Mouse (Mus musculus) 3134 (cell line): Measurements from ENCODE around the gene Gm17428.
"Not testable (repeated sequence)": the region's sequence is repeated elsewhere in the genome, so short reads cannot be mapped to it uniquely, and the experiment has no call there.

Experiments
- DNase-seq: peaks from one replicate; pipeline ENCODE4 v3.0.0-alpha.2; 2011; ENCODE audit warnings: low spot score; ENCODE audit not compliant: insufficient read length; ENCODE audit errors: extremely low read depth

Gm17428 gene

DNA sequence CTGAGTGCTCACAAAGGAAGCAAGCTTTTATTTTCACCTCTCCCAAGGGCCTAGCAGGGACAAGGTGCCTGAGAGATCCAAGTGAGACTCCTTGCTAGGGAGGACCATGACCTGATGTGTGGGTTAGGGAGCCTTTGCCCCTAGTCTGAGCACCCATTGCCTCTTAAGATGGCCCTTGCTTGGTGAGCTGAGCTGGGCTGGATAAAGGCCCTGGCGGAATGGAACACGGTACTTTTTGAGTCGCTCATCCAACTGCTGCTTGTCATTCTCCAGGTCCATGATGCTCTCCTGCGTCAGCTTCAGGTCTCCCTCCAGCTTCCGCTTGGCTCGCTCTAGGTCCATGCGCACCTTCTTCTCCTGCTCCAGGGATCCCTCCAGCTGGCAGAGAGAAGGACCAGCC lies 5.2 kb downstream of the Gm17428 start:
- no peak for DNase-seq

DNA sequence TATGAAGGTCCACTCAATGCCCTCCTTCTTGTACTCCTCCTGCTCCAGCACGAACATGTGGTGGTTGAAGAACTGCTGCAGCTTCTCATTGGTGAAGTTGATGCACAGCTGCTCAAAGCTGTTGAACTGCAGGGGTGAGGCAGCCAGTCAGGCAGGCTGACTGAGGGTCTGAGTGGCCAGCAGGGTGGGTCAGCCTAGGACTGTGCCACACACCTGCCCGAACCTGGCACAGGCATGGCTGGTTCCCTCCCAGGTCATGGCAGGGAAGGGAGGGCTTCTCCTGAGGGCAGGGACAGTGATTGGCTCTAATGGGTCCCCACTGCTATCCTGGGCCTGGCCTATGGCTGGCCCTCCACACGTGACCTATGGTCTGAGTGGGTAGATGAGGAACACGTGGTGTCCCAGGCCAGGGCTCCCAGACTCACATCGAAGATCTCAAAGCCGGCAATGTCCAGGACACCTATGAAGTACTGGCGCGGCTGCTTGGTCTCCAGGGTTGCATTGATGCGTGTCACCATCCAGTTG lies 11.7 kb downstream of the Gm17428 start:
- DNase-seq, result not testable (repeated sequence)

DNA sequence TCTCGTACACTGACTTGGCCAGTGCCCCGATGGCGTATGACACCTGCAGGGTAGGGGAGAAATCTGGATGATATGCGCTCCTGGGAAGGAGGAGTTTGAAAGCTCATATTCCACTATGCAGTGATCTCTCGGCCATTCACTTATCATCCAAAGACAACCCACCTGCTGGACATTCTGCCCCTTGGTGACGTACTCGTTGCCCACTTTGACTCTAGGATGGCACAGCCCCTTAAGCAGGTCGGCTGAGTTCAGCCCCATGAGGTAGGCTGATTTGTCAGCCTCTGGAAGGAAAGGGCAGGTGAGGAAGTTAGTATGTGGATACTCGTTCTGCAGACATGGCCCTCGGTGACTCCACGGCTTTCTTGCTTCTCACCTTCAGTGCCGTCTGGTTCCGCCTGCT lies 12.1 kb downstream of the Gm17428 start:
- DNase-seq, result no peak

DNA sequence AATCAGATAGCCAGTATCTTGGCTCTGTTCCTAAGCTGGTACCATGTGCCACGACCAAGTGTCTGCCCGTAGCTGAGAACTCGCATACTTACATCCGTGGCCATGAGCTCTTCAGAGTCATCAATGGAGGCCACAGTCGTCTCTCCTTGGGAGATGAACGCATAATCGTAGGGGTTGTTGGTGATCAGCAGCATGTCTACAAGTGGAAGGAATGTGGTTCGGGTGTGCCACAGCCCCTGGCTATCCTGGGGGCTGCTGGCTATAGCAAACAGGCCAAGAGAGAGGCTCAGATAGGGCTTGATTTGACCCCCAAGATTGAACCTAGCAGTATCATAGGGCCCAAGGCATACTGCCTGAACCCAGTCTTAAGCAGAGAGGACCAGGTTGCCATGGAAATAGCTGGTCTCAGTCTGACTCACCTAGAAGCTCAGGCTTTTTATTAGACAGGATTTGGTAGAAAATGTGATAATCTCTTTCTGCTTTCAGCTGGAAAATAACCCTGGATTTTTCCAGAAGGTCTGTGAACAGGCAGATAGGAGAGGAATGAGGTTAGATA lies 13.2 kb downstream of the Gm17428 start:
- no peak for DNase-seq

DNA sequence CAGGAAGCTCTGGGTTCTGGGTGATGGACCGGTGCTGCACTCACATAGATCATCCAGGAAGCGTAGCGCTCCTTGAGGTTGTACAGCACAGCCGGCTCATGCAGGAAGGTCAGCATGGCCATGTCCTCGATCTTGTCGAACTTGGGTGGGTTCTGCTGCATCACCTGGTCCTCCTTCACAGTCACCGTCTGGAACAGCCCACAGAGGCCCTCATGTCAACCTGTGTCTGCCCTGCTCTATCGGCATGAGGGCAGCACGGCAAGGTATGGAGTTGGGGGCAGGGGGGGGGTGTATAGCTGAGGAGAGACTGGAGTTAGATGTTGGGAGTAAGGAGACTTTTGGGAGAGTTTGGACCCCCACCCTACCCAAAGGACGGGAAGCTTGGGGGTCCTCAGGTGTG lies 15.5 kb downstream of the Gm17428 start:
- no peak for DNase-seq

DNA sequence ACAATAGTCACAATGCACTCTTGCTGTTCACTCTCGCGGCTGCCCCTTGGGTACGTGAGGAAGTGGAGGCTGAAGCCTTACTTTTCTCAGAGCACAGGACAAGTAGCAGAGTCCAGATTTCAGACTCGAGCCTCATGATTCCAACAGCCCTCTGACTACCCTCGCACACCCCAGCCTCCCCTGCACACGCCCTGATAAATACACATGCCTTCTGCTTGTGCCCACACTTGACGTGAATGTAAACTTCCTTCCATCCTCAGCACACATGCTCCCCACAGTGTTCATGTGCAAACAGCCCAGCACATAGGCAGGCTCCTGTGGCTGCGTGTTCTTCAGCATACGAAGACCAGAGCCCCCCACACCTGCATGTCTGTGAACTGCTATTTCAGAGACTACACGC lies 16.9 kb downstream of the Gm17428 start:
- no peak for DNase-seq

DNA sequence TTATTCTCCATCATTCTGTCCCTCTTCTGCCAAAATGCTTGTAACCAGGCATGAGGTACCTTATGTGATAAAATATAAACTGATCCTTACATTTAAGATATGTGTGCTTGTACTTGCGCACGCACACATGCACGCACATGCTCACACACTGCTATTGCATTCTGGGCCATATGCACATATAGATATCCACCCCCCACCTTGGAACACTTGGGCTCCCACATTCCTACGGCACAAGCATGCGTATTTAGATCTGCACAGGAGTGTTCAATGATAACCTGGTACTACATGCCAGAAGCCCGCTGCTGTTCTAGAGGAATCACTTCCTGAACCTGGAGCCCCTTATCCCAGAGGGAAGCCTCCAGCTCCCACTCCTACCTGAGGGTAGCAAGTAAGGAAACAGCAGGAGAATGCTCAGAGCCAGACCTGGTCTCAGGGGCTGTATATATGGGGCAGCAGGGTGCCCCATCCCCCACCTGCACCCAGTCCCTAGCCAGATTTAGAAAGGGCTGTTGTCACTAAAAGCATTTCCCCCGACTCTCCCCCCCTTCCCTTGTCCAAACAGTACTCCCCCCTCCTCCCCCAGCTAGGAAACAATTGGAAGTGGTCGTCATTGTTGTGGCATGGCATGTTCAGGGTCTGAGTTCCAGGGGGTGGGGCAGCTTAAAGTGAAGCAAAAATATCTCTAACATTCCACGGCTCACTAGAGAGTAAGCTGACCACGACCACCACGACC lies 17.6 kb downstream of the Gm17428 start, which contains the start of gene Myh7:
Gene Myh7 (minus strand): TSS at position 491 of the 733 bp plus-strand sequence.
- DNase-seq, result no peak

DNA sequence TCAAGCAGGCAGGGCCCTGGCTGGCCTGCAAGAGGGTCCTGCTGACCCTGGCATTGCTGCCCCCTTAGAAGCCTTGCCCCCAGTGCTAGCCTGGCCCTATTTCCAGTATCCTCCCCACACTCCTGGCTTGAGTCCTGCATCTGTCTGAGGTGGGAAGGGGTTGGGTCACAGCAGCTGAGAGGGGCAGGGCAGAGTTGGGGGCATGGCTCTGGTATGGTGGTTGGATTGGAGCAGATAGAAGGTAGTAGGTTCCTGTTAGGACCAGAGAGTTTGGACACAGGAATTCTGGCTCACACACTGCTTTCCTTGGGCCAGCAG lies 18.1 kb downstream of the Gm17428 start:
- no peak for DNase-seq

DNA sequence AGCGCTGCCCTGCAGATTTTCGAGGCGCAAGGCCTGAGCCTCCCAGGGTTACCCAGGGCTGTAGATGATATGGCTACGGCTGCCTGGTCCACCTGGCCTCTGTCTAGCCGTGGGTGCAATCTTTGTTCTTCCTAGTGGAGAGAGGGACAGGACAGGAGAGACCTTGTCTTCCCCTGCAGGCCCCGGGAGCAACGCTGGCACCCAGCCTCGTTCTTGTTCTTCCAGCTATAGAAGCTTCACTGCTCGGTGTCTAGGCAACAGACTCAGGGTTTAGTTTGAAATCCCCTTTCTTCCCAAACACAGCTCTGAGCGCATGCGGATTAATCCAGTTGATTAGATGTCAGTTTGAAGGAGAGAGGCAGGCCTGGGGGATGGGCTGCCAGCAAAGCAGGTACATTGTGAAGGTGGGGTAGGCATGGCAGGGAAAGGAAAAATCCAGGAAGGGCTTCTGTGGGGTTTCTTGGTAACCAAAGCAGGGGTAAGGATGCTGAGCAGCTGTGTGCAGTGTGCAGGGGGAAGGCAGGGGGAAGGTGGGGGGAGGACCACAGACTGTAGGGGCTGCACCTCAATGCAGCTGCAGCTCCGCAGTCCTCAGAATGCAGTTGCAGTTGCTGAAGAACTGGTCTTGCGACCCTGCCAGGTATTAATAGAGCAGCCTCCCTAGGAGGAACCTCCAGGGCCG lies 18.9 kb downstream of the Gm17428 start:
- DNase-seq, result no peak

DNA sequence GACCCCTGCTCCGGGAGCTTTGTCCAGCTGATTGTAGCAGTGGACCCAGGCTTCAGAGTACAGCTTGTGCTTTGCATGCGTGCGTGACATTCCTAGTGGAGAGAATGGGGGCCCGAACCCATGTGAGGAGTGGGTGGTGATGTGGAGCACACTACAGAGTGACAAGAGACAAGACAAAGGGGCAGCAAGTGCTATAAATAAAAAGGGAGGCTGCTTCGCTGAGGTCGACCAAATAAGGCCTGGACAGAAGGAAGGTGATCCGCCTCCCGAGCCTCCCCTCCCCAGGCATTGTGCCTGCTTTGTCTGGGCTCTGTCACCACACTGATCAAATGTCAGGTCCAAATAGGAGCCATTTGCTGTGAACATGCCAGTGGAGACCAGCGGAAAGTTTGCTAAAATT lies 20.1 kb downstream of the Gm17428 start:
- DNase-seq, result no peak

DNA sequence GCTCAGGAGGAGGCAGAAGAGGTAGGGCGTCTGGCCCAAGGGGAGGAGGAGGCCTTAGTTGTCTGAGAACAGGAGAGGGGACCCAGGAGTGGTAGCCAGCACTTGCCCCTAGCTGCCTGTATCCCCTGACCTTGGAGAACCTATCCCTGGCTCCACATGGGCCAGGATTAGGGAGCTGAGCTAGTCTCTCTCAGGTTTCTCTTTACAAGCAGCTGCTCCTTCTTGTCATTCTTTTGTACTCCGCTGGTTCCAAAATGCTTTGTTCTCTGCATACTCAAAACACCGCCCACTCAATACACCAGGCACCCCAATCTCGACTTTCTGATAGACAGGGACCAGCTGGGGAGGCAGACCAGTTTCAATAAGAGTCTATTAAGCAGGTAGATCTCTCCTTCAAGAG lies 20.6 kb downstream of the Gm17428 start:
- no peak for DNase-seq

DNA sequence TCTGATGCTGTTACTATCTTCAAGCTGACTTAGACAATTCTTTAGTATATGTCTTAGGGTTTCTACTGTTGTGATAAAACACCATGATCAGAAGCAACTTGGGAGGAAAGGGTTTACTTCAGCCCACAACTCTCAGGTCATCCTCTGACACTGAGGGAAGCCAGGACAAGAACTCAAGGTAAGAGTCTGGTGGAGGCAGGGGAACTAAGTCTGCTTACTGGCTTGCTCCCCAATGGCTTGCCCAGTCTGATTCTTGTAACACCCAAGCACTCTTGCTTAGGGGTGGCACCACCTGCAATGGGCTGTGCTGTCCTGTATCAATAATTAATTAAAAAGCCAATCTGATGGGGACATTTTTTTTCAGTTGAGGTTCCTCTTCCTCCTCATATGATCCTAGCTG lies 21.9 kb downstream of the Gm17428 start:
- no peak for DNase-seq

DNA sequence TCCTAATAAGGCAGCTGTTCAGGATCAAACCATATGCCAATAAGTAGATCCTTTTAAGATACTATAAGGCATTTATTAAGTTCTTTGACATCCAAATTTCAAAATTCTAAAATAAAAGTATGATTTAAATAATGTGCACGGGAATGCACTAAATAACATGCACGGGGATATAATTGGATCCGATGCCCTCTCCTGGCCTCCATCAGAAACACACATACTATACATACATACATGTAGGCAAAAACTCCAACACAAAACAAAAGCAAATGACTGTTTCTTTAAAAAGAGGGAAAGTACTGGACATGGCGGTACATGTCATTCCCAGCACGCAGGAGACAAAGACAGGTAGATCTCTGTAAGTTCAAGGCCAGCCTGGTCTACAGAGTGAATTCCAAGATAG lies 23.1 kb downstream of the Gm17428 start:
- DNase-seq, result not testable (repeated sequence)

DNA sequence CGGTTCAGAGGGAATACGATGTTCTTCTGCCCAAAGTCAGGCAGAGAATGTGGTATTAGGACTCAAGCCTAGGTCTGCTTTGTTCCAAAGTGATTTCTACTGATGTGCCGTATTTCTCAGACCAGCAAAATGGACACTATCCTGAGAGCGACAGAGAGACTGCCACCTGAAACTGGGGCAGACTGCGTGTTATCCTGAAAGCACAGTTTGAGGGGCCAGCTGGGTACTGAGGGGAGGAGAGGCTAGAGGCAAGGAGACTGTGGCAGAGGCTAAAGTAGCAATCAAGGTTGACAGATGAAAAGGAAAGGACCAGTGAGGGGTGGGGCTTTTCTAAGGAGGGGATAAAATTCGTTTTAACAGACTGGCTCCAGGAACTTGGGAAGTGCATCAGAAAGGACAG lies 24.1 kb downstream of the Gm17428 start:
- DNase-seq, result no peak

DNA sequence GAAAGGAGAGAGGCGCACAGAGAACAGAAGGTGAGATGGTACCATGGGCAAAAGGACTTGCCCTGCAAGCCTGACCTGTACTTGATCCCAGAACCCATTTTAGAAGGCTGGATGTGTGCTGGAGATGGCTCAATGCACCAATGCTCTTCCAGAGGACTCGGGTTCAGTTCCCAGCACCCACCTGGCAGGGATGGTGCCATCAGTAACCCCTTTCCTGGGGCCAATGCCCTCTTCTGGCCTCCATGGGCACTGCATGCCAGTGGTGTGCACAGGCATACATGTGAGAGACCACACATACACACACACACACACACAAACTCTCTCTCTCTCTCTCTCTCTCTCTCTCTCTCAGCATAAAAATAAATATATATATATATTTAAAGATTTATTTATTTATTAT lies 24.7 kb downstream of the Gm17428 start:
- DNase-seq, result no peak

DNA sequence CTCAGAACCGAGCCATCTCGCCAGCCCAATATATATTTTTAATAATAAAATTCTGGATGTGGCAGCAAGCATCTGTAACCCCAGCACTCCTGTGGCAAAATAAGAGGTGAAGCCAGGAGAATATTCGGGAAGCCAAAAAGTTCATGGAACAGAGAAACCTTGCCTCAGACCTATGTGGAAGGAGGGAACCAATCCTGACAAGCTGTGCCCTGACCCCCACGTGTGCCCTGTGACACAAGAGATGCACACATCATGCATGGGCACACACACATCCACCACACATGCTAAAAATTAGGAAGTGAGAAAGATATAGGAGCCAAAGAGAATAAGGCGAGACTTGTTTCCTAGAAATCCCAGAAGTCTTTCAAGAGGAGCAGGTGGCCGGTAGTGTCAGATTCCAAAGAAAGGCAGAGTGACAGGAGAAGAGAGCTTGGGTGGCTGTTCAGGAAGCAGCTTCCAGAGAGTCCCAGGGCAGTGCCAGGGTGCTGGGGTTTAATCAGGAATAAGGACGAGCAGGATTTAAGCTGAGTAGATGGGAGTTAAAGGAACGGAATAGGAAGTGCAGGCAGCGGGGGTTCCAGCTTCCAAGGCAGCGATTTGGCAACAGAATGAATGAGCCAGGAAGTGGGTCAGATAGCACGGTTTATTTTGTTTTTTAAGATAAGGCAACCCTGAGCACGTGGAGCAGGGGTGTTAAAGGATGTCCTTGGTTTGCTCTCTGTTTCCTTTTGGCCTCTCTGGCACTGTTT lies 25.4 kb downstream of the Gm17428 start:
- DNase-seq, result no peak

DNA sequence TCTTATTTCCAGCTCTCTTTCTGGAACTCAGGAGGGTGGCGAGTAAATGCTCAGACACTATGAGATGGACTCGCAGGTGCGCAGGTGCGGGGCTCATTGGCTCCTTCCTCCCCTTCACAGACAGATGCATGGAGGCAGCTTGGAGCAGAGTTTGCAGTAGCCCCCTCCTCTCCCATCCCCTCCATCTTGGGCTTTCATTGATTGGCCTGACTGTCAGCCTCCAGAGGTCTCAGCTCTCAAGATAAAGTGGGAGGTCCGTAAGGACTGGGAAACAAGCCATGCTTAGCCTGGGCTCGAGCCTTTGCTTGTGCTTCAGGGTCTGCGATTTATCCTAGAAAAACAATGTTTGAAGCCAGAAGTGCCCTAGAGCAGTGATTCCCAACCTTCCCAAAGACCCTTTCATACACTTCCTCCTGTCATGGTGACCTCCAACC lies 26.0 kb downstream of the Gm17428 start:
- no peak for DNase-seq

DNA sequence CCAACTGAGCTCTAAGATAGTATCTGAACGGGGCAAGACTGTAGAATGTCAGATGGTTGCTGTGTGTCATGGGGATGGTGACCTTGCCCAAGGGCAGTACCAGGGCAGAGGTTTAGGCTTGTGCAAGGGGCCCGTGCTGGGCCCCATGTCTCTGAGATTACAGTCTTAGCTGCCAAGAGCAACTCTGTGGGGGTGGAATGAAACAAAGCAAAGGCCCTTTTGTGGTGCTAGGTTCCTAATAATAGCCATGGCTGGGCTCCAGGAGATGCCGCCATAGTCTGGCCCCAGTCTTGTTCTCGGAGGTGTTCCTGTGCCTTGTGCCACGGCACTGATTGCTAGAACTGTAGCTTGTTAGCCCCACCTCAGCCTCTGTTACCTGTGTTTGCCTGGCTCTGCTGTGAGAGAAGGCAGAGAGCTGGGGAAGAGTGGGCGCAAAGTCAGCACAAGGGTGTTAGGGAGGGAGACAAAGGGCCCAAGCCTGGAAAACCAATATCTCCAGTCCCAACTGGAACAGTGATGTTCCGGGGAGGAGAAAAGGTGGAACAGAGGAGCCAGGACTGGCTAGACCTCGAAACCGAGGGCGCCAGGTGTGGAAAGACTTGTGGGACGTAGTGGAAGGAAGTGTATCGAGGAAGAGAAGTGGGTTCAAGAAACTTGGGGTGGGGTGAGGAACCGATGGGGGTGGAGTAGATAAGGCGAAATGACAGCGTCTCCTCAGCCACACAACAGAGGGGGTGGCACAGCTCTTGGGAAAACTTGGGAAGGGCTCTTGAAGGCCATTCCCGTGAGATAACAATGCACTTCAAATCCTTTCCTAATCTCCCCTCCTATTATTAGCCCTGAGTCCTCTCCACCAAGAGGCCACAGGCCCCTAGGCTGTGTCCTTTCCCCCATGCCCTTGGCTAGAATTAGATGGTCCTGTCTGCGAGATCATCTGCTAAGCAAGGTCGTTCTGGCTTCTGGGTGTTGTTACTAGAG lies 27.4 kb downstream of the Gm17428 start:
- no peak for DNase-seq

DNA sequence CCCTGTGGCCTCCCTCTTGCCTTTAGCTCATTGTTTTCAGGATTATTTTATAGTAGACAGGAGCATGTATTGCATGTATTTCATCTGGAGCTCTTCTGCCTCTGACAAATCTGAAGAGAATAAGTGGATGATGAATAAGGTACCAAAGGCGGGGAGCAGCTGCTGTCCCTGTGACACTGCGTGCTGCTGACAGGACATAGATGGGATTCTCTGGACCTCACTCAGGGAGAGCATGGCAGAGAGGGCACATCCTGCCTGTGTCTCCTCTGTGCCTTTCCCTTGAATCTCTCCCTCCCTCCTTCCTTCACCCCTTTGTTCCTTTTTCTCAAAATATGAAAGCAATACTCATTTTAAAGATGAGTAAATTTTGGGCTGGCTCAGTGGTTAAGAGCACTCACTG lies 28.8 kb downstream of the Gm17428 start:
- DNase-seq, result no peak

DNA sequence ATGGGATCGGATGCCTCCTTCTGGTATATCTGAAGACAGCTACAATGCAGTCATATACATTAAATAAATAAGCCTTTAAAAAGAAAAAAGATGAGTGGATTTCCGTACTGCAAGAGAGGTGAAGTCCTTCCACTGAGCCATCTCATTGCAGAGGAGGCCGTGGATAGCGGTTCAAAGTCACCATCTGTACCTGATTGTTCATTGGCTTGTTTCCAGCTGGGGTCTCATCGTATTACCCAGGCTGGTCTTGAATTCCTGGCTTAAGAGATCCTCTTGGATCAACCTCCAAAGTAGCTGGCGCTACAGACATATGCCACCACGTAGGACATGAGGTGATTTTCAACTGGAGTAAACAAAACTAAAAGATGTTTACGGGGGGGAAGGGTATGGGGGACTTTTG lies 29.2 kb downstream of the Gm17428 start:
- no peak for DNase-seq
